Mouse (Mus musculus) thymus, adult 2 months (tissue): Measurements from ENCODE around the gene Ppp1r18. TPM values are rescaled to one million over a fixed set of nuclear protein-coding genes. Genes with fewer than 3 reads are reported as not detected.

Source experiments
- DNase-seq: peaks from one replicate; pipeline ENCODE4 v3.0.0; 2021
- H3K27ac ChIP-seq: fragments of 200-500 bp; 2 replicates; pipeline ENCODE4 v1.5.1; 2012; ENCODE audit warnings: low read length, control low read depth; ENCODE audit not compliant: control insufficient read depth, insufficient read depth
- H3K27me3 ChIP-seq: fragments of 200-500 bp; 2 replicates; pipeline ENCODE4 v1.6.1; 2012; ENCODE audit warnings: mild to moderate bottlenecking, low read length, moderate library complexity, mixed read lengths; ENCODE audit not compliant: control insufficient read depth, insufficient read depth
- H3K36me3 ChIP-seq: fragments of 200-500 bp; 2 replicates; pipeline ENCODE4 v1.6.1; 2012; ENCODE audit warnings: mild to moderate bottlenecking, low read length, moderate library complexity; ENCODE audit not compliant: control insufficient read depth, insufficient read depth
- H3K4me1 ChIP-seq: fragments of 200-500 bp; replicated peaks from 2 replicates; pipeline ENCODE4 v1.6.1; 2012; ENCODE audit warnings: low read length; ENCODE audit not compliant: control insufficient read depth, insufficient read depth
- H3K4me3 ChIP-seq: fragments of 200-500 bp; 2 replicates; pipeline ENCODE4 v1.5.1; 2012; ENCODE audit warnings: mild to moderate bottlenecking, low read length, control low read depth, moderate library complexity; ENCODE audit not compliant: control insufficient read depth, insufficient read depth
- CTCF ChIP-seq: fragments of 200-500 bp; IDR thresholded peaks from 2 replicates; pipeline ENCODE4 v1.5.1; 2012; ENCODE audit warnings: mild to moderate bottlenecking, control low read depth, low read length, moderate library complexity, borderline replicate concordance; ENCODE audit not compliant: control insufficient read depth, poor library complexity, insufficient read depth; ENCODE audit errors: extremely low read depth
- POLR2A ChIP-seq: fragments of 200-500 bp; IDR thresholded peaks from 2 replicates; pipeline ENCODE4 v1.6.1; 2012; ENCODE audit warnings: mild to moderate bottlenecking, low read length, control low read depth, moderate library complexity; ENCODE audit not compliant: control insufficient read depth, poor library complexity, insufficient read depth; ENCODE audit errors: extremely low read depth
- WGBS: fragments of 180-500 bp; shearing (Covaris S2); methylation state at CpG from one replicate; pipeline ENCODE4 v1.1.7; 2018; 5-methylcytosine and 5-hydroxymethylcytosine counted together
- polyA plus RNA-seq: library from polyadenylated mRNA; depleted of rRNA; stranded (reverse); fragments of >200 nt; gene quantifications from 2 replicates; pipeline ENCODE4 v1.2.3, GENCODE M21; 2012

The Ppp1r18 gene
- polyA plus RNA-seq, 1 experiment = 176 TPM

DNA sequence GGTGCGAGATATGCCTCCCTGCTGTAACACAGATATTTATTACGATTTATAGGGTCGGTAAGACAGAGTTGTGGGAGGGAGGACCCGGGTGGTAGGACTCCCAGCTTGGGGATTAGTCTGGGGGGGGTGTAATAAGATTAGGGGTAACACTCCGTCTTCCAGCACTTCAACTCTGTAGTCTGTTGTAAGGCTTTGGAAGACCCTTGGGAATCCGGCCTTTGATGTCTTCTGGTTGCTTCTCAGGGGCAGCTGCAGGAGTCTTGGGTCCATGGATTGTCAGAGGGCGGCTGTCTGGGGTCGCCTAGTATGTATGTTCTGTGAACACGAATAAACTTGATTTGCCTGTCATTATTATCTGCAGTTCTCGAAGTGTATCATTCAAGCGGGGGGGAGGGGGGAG, 42.8 kb upstream of the Ppp1r18 start:
- Histone ChIP-seq H3K4me3 (peak overlapping the region; percentile 78), H3K36me3 (no peaks in the 10 kb centered on the region), H3K4me1 (peaks cover 32% of the 10 kb centered on the region), H3K27me3 (peaks cover 8% of the 10 kb centered on the region; the same call in 1 of the 2 replicates), H3K27ac (peak overlapping the region; percentile 18; the same call in 1 of the 2 replicates)
- WGBS = under 1% methylated on average over 11 of the region's 11 CpGs
- no peak for DNase-seq
- TF ChIP-seq POLR2A (no peak), CTCF (no peak)

DNA sequence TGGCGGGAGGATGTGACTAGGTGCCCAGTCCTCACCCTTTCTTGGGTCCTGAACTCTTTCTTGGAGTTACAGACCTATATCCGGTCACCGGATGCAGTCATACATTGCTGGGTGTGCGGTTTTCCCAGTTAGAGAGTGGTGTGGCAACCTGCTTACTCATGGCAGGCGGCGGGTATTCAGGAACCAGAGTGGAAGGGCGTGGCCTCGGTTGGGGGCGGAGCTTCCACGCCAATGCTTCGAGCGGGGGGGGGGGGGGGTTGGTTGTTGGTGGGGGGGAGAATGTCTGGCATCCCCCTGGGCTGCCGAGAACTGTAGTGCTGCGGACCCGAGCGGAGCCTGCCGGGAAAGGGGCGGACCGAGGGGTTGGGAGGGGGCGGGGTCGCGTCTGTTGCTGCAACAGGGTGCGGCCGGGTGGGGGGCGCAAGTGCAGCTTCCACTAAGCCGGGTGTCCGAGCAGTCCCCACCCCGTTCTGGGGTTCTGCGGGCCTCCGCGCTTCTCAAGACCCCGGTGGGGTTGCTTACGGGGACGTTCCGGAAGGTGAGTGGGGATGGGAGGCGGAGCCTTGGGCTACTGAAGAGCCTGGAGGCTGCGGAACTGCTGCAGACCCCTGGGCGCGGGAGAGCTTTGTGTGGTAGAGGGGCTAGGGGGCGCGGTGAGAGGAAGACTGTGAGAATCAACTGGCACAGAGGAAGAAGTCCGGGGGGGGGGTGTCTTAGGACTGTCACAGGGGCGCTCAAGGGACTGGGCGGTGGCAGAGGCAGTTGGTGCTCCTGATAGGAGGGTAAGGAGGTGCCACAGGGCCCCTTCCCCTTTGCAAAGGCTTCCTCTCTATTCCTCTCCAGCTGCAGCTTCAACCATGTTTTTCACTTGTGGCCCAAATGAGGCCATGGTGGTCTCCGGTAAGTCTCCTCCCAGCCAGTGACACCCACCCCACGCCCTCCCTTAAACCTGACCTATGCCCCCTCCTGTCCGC, 42.1 kb upstream of the Ppp1r18 start, which contains the start of gene Flot1:
Flot1 (plus strand) TSS at position 267 of the 974 bp plus-strand sequence.
- peak; percentile 75 for DNase-seq
- Histone ChIP-seq H3K27ac (peak within 1 kb of the TSS; percentile 33), H3K4me3 (peak within 1 kb of the TSS; percentile 78), H3K4me1 (peaks cover 32% of the 10 kb centered on the region), H3K36me3 (no peaks in the 10 kb centered on the region), H3K27me3 (peaks cover 8% of the 10 kb centered on the region; the same call in 1 of the 2 replicates)
- TF ChIP-seq POLR2A = no peak
- TF ChIP-seq CTCF = no peak
- 2% methylated on average over 44 of the region's 47 CpGs for WGBS

DNA sequence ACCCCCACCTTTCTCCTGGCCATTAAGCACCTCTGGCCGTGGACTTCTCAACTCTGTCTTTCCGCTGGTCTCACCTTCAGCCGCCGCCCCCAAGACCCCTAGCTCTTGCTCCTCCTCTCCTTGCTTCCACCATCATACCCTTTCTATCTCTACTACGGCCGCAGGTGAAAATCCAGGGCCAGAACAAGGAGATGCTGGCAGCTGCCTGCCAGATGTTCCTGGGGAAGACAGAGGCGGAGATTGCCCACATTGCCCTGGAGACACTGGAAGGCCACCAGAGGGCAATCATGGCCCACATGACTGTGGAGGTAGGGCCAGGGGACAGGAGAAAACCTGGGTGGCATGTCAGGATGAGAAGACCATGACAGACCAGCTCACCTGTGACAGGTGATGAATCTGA, 41.0 kb upstream of the Ppp1r18 start:
- H3K27ac ChIP-seq = no peak overlapping the region
- 84% methylated on average over 7 of the region's 7 CpGs for WGBS
- peaks cover 32% of the 10 kb centered on the region for H3K4me1 ChIP-seq
- H3K27me3 ChIP-seq = peaks cover 8% of the 10 kb centered on the region; the same call in 1 of the 2 replicates
- DNase-seq = peak; percentile 18
- no peak for TF ChIP-seq CTCF
- no peak for TF ChIP-seq POLR2A
- no peaks in the 10 kb centered on the region for H3K36me3 ChIP-seq
- no peak overlapping the region for H3K4me3 ChIP-seq

DNA sequence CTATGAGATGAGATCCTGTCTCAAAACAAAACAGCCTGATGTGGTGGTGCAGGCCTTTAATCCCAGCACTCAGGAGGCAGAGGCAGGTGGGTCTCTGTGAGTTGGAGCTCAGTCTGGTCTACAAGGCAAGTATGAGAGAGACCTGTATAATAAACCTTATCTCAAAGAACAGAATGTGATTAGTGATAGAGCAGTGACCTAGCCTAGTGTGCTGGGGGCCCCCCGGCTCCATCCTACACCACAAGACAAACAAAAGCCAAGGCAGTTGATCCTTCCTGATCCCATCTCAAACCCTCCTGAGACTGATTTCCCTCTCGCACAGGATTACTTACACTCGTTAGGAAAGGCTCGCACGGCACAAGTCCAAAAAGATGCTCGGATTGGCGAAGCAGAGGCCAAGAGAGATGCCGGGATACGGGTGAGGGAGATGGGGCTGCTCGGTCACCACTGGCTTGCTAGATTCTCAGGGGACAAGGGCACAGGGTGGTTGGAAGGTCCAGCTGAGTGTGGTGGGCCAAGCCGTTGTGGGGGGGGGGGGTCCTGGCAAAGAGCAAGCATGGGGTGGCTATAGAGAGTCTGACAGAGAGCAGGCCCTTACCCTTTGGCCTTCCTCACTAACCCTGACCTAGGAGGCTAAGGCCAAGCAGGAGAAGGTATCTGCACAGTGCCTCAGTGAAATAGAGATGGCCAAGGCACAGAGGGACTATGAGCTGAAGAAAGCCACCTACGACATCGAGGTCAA, 40.1 kb upstream of the Ppp1r18 start:
- WGBS = 95% methylated on average over 13 of the region's 13 CpGs
- TF ChIP-seq POLR2A (no peak), CTCF (no peak)

DNA sequence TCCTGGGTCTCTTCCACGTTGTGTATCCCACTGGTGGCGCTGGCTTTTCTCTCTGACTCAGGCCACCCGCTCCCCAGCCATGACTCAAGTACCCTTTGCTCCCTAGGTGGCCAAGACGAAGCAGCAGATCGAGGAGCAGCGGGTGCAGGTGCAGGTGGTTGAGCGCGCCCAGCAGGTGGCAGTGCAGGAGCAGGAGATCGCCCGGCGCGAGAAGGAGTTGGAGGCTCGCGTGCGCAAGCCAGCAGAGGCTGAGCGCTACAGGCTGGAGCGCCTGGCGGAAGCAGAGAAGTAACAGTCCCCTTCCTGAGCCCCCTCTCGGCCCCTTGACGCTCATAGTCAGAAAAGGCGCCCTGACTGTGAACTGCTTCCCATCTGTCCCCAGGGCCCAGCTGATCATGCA, 35.7 kb upstream of the Ppp1r18 start:
- peaks cover 21% of the 10 kb centered on the region for H3K36me3 ChIP-seq
- no peak overlapping the region for H3K4me3 ChIP-seq
- peaks cover 5% of the 10 kb centered on the region for H3K4me1 ChIP-seq
- TF ChIP-seq POLR2A (no peak), CTCF (peak; percentile 96)
- 2% methylated on average over 21 of the region's 21 CpGs for WGBS
- no peaks in the 10 kb centered on the region for H3K27me3 ChIP-seq
- peak; percentile 91 for DNase-seq
- peak overlapping the region; percentile 41; the same call in 1 of the 2 replicates for H3K27ac ChIP-seq

More for the DNA sequence above, 40.1 kb upstream of the Ppp1r18 start:
- Histone ChIP-seq H3K27me3 (peaks cover 8% of the 10 kb centered on the region; the same call in 1 of the 2 replicates), H3K4me3 (no peak overlapping the region), H3K27ac (no peak overlapping the region), H3K36me3 (no peaks in the 10 kb centered on the region), H3K4me1 (peaks cover 36% of the 10 kb centered on the region)
- no peak for DNase-seq
